Mouse (Mus musculus) urinary bladder, adult 2 months (tissue): ENCODE results near the gene Pitpna. TPM values are rescaled to one million over a fixed set of nuclear protein-coding genes. Genes with fewer than 3 reads are reported as not detected.
"Not testable (repeated sequence)": the region's sequence is repeated elsewhere in the genome, so short reads cannot be mapped to it uniquely, and the experiment has no call there.

Source experiments
- DNase-seq: peaks from one replicate; pipeline ENCODE4 v3.0.0; 2022; ENCODE audit warnings: low spot score
- polyA plus RNA-seq: library from polyadenylated mRNA; depleted of rRNA; stranded (reverse); fragments of >200 nt; gene quantifications from 2 replicates; pipeline ENCODE4 v1.2.3, GENCODE M21; 2012; rRNA removed

Gene Pitpna
- polyA plus RNA-seq: 148 and 178 TPM in 2 replicates

GRCm38 (mm10) chr11:75587493-75588284 lies at the start of gene Pitpna:
TSS of gene Pitpna (plus strand) at chr11:75588097.
- peak; percentile 91 for DNase-seq

DNA sequence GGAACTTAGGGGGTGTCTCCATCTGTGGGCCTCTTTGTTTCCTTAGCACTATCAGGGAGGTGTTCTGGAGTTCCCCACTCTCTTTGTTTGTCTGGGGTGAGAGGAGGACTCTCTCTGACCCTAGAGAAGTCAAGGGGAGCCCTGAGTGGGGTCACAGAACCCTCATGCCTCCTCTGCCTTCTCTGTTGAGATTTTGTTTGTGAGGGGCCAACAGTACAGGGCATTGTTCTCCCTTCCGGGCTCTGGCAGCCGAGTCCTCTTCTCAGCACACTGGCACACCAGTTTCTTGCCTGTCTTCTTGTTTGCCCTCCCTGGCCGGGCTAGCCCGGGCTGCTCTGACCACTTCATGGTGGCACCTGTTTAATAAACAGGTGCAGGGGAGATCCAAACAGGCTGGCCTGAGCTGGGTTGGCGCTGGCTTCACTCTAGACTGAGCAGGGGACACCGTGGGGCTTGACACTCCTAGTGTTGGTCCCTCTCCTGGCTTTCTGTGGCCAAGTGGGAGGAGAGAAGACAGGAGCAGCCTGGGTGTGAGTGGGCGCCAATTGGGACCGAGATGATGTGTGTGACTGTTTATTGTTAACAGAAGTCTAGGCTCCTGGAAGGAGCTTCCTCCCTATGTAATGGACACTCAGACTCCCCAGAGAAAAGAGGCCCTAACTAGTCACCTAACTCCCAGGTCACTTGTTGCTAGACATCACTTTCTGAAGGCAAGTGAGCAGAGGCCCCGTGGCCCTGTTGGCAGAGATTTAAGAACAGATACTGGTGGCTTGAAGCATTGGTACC lies 49.5 kb upstream of the Pitpna start:
- DNase-seq: no peak

DNA sequence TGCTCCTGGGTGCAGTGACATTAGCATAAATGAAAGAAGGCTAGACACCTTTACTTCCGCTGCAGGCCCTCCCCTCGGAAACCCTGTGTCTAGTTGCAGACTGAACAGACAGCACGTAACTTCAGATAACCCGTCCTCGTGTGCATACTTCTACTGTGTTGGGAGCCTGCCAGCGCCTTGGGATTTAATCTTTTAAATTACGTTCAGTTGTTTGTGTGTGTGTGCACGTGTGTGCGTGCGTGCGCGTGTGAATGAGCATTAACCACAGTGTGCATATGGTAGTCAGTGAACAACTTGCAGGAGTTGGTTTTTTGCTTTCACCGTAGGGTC lies 49.0 kb upstream of the Pitpna start:
- DNase-seq: no peak

GRCm38 (mm10) chr11:75540209-75540608 lies 47.7 kb upstream of the Pitpna start:
- no peak for DNase-seq

GRCm38 (mm10) chr11:75540710-75541581 lies 47.0 kb upstream of the Pitpna start:
- DNase-seq: no peak

GRCm38 (mm10) chr11:75544713-75545112 lies 43.2 kb upstream of the Pitpna start:
- DNase-seq: no peak

DNA sequence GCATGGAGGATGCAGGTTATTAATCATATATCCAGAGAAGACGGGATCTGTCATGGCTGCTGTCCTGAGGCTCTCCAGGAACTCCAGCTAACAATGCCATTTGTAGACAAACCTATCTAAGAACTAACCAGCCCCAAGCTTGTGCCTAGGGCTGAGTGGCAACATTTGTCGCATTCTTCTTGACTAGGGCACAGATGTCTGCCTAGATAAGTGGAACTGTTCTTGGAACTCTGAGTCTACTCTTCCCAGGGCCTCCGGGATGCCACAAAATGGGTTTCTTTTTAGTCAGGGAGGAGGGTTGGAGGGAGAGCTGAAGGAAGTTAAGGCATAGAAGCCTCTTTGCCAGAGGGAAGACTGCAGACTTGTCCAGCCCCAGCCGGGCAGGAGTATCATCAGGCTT lies 41.8 kb upstream of the Pitpna start:
- DNase-seq: no peak

- no peak for DNase-seq
These were observed 38.2 kb upstream of the Pitpna start for GRCm38 (mm10) chr11:75549658-75550111.

- DNase-seq: no peak
These were observed 37.5 kb upstream of the Pitpna start for GRCm38 (mm10) chr11:75550200-75550946.

- no peak for DNase-seq
These were observed 36.6 kb upstream of the Pitpna start for GRCm38 (mm10) chr11:75551321-75551720.

DNA sequence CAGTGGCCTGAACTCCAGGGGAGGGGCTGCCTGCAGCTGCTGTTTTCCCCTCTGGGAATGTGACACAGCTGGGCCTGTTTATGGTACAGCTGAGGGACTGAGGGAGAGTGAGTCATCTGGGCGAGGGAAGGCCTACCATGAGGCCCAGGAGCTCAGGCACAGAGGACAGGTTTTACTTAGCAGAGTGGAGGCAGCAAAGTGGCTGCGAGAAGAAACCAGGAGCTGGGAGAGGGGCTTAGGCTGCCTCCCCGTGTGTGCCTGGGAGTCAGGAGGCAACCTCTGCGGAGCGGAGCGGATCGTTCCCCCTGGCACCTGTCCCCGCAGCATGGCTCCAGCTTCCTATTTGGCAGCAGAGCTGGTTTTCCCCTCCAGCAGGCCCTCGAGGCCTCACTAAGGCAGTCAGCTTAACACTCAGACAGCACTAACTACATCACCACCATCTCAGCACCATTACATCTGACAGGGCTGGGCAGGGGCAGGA lies 35.9 kb upstream of the Pitpna start:
- DNase-seq: no peak

DNA sequence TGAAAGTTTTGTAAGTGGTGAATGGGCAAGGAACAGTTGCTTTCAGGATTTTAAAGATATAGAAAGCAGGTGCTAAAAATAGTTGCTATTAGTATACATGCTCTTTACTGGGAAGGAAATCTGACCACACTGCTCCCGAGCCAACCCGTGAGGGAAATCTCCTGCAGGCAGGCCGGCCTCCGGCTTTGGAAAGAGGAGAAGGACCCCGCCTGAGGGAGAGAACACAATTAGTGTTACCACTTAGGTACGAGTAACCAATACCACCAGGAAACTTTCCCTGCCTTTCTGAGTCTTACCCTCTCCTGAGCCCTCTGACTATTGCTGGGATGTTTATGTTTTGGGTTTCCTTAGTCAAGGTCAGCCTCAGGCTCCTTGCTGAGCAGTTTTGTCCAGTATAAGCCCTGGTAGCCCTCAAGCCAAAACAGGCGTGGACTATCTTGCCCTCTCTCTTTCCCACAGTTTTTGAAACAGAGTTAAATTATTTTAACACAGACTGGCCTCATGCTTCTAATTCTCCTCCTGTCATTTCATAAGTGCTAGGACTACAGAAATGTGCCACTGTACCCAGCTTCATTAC lies 34.9 kb upstream of the Pitpna start:
- DNase-seq: no peak

GRCm38 (mm10) chr11:75556006-75556405 lies 31.9 kb upstream of the Pitpna start:
- DNase-seq: not testable (repeated sequence)

DNA sequence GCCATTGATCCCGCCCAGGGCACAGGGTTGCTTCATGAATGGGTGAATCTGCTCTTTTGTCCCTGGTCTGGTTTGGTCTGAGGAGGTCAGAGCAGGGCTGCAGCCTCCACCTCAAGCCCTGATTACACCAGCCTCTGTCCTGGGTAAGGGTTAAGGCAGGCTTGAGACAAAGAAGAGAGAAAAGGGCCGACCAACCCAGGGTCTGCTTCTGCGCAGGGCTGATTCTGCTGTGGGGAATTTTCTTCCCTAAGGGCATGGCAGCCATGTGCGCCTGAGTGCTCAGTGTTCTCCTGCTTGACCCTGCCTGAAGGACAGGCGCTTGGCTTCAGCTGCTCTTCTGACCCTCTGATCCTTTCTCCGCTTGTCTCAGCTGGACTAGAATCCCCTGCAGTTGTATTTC lies 30.8 kb upstream of the Pitpna start:
- DNase-seq: no peak

GRCm38 (mm10) chr11:75558101-75558500 lies 29.8 kb upstream of the Pitpna start:
- DNase-seq: no peak

- no peak for DNase-seq
These were observed 27.9 kb upstream of the Pitpna start for GRCm38 (mm10) chr11:75559870-75560504.

GRCm38 (mm10) chr11:75560530-75561409 lies 27.1 kb upstream of the Pitpna start:
- no peak for DNase-seq

- DNase-seq: no peak
These were observed 26.5 kb upstream of the Pitpna start for GRCm38 (mm10) chr11:75561410-75561791.

- DNase-seq: no peak
These were observed 25.1 kb upstream of the Pitpna start for GRCm38 (mm10) chr11:75562840-75563239.
